Mouse (Mus musculus): ENCODE measurements at regions not wholly inside any gene's neighbourhood (a gene's known extent, or its start where the extent isn't known, plus 50 kb on each side); places are given as distances from the start of the nearest gene placed in this dataset.
A peak's percentile ranks its signal among the peaks of the same experiment; 100 is the strongest.

GRCm38 (mm10) chr1:7388627-7389026 lies 2580.9 kb downstream of the Gm37988 start:
- dilution Hi-C loops (cut with MboI; ENCODE audit: extremely low pct_ligation_motif_present, extremely low pct_unique_long_range_greater_than_20kb, low sequenced_read_pairs) = no loop called here
- Histone ChIP-seq H3K27me3 (replicated peaks) (no peaks in the 10 kb centered on the region), H3K79me2 (replicated peaks; ENCODE audit: control insufficient read depth, extremely low read depth, insufficient read depth, poor library complexity, severe bottlenecking) (peaks cover 3% of the 10 kb centered on the region; the same call in 1 of the 2 replicates), H3K9ac (ENCODE audit: insufficient read depth, low read depth) (no peak overlapping the region), H3K4me3 (replicated peaks in 1 of 3; ENCODE audit: low read depth in 2 of 3, low read length in 2 of 3, poor library complexity in 1 of 3) (no peak overlapping the region), H3K4me2 (ENCODE audit: insufficient read depth, low read depth, poor library complexity, severe bottlenecking) (no peak overlapping the region), H3K9me3 (replicated peaks; ENCODE audit: low read length) (no peaks in the 10 kb centered on the region), H3K4me1 (ENCODE audit: control insufficient read depth in 1 of 2, insufficient read depth in 2 of 2) (no peaks in the 10 kb centered on the region), H3K27ac (ENCODE audit: insufficient read depth, low read depth) (no peak overlapping the region), H3K36me3 (replicated peaks in 1 of 2; ENCODE audit: control insufficient read depth in 1 of 2, insufficient read depth in 1 of 2, low read length in 1 of 2) (peaks cover 3 to 4% of the 10 kb centered on the region in 2 experiments)
- no peak for TF ChIP-seq GABPA (IDR thresholded peaks at IDR 0.05; ENCODE audit: insufficient replicate concordance, low read depth, low read length)
- in situ Hi-C loops (cut with MboI; ENCODE audit: low pct_ligation_motif_present, low pct_unique_long_range_greater_than_20kb, low sequenced_read_pairs) = no loop called here
- no peak for DNase-seq (ENCODE audit: extremely low read depth)

GRCm38 (mm10) chr1:7393508-7393907 lies 2585.8 kb downstream of the Gm37988 start:
- H3K4me3 ChIP-seq (replicated peaks in 1 of 3; ENCODE audit: low read depth in 2 of 3, low read length in 2 of 3, poor library complexity in 1 of 3) = no peak overlapping the region
- DNase-seq (ENCODE audit: extremely low read depth) = no peak
- H3K4me1 ChIP-seq (ENCODE audit: control insufficient read depth in 1 of 2, insufficient read depth in 2 of 2) = peaks cover 0 to 3% of the 10 kb centered on the region in 2 experiments; a peak in 2 of 4 replicates
- dilution Hi-C loops (cut with MboI; ENCODE audit: extremely low pct_ligation_motif_present, extremely low pct_unique_long_range_greater_than_20kb, low sequenced_read_pairs) (no loop called here), in situ Hi-C loops (cut with MboI; ENCODE audit: low pct_ligation_motif_present, low pct_unique_long_range_greater_than_20kb, low sequenced_read_pairs) (no loop called here)
- H3K27me3 ChIP-seq (replicated peaks) = no peaks in the 10 kb centered on the region
- H3K36me3 ChIP-seq (replicated peaks in 1 of 2; ENCODE audit: control insufficient read depth in 1 of 2, insufficient read depth in 1 of 2, low read length in 1 of 2) = peaks cover 4 to 5% of the 10 kb centered on the region in 2 experiments
- peaks cover 3% of the 10 kb centered on the region for H3K9me3 ChIP-seq (replicated peaks; ENCODE audit: low read length)
- no peak overlapping the region for H3K27ac ChIP-seq (ENCODE audit: insufficient read depth, low read depth)
- peaks cover 3% of the 10 kb centered on the region; the same call in 1 of the 2 replicates for H3K79me2 ChIP-seq (replicated peaks; ENCODE audit: control insufficient read depth, extremely low read depth, insufficient read depth, poor library complexity, severe bottlenecking)
- H3K4me2 ChIP-seq (ENCODE audit: insufficient read depth, low read depth, poor library complexity, severe bottlenecking) = no peak overlapping the region
- no peak overlapping the region for H3K9ac ChIP-seq (ENCODE audit: insufficient read depth, low read depth)
- TF ChIP-seq ZNF384 (IDR thresholded peaks at IDR 0.05; ENCODE audit: low read depth, low read length) (peak; percentile 64), CHD1 (IDR thresholded peaks at IDR 0.05; ENCODE audit: low read depth, low read length) (no peak), MAZ (IDR thresholded peaks at IDR 0.05; ENCODE audit: low read depth, low read length) (no peak), EP300 (IDR thresholded peaks at IDR 0.05; ENCODE audit: low read length) (no peak)

- Histone ChIP-seq H3K9ac (ENCODE audit: insufficient read depth, low read depth) (no peak overlapping the region), H3K36me3 (replicated peaks in 1 of 2; ENCODE audit: control insufficient read depth in 1 of 2, insufficient read depth in 1 of 2, low read length in 1 of 2) (peaks cover 2 to 3% of the 10 kb centered on the region in 2 experiments), H3K4me1 (ENCODE audit: control insufficient read depth in 1 of 2, insufficient read depth in 2 of 2) (peaks cover 0 to 3% of the 10 kb centered on the region in 2 experiments; a peak in 2 of 4 replicates), H3K27ac (ENCODE audit: insufficient read depth, low read depth) (no peak overlapping the region), H3K79me2 (replicated peaks; ENCODE audit: control insufficient read depth, extremely low read depth, insufficient read depth, poor library complexity, severe bottlenecking) (peaks cover 1% of the 10 kb centered on the region; the same call in 1 of the 2 replicates), H3K9me3 (replicated peaks; ENCODE audit: low read length) (peaks cover 3% of the 10 kb centered on the region), H3K27me3 (replicated peaks) (no peaks in the 10 kb centered on the region), H3K4me2 (ENCODE audit: insufficient read depth, low read depth, poor library complexity, severe bottlenecking) (no peak overlapping the region), H3K4me3 (replicated peaks in 1 of 3; ENCODE audit: low read depth in 2 of 3, low read length in 2 of 3, poor library complexity in 1 of 3) (no peak overlapping the region)
- TF ChIP-seq E2F4 (IDR thresholded peaks at IDR 0.05; ENCODE audit: insufficient replicate concordance, low read depth, low read length) (no peak), ZKSCAN1 (IDR thresholded peaks at IDR 0.05; ENCODE audit: borderline replicate concordance, low read depth, low read length) (peak; percentile 78), ZNF384 (IDR thresholded peaks at IDR 0.05; ENCODE audit: low read depth, low read length) (peak; percentile 5)
- dilution Hi-C loops (cut with MboI; ENCODE audit: extremely low pct_ligation_motif_present, extremely low pct_unique_long_range_greater_than_20kb, low sequenced_read_pairs) = no loop called here
- peak; percentile 17 for DNase-seq (ENCODE audit: extremely low read depth)
- in situ Hi-C loops (cut with MboI; ENCODE audit: low pct_ligation_motif_present, low pct_unique_long_range_greater_than_20kb, low sequenced_read_pairs) = no loop called here
These were observed 2586.5 kb downstream of the Gm37988 start for GRCm38 (mm10) chr1:7394161-7394560.
